Mouse (Mus musculus): Measurements from ENCODE around the gene Dlg1. TPM values are rescaled to one million over a fixed set of nuclear protein-coding genes. Genes with fewer than 3 reads are reported as not detected.

Dlg1 gene
- polyA plus RNA-seq, 1 experiment, result 7.9 TPM

DNA sequence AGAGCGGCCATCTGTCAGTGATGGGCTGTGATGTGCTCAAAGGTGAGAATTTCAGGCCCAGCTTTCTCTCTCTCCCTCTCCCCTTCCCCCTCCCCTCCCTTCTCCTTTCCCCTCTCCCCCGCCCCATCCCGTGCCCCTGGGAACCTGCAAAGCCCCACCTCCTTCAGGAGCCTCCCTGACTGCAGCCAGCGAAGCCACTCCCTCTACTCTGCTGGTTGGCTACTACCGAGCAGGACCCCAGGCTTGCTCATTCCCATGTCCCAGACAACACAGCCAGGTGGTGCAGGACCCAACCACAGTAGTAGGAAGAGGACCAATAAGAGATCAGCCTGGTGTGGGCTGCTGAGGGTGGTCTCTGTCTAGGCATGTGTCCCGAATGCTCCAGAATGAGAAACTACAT, 220.7 kb downstream of the Dlg1 start:
- Histone ChIP-seq H3K27ac (ENCODE audit: insufficient read depth, low read length) (no peak overlapping the region), H3K4me1 (ENCODE audit: control insufficient read depth, insufficient read depth, insufficient read length) (no peaks in the 10 kb centered on the region), H3K27me3 (ENCODE audit: control insufficient read depth, insufficient read depth, low read length) (no peaks in the 10 kb centered on the region), H3K4me3 (ENCODE audit: extremely low read depth, insufficient read depth, insufficient read length) (no peak overlapping the region), H3K36me3 (ENCODE audit: control insufficient read depth, insufficient read depth, low read length) (no peaks in the 10 kb centered on the region)
- no peak for DNase-seq (ENCODE audit: low read depth in 1 of 2, low spot score in 2 of 2)
- WGBS, result 52% methylated on average over 6 of the region's 6 CpGs
- no peak for TF ChIP-seq CTCF (IDR thresholded peaks at IDR 0.05; ENCODE audit: extremely low read depth, insufficient read depth, insufficient read length, insufficient replicate concordance)
- no peak for TF ChIP-seq POLR2A (IDR thresholded peaks at IDR 0.05; ENCODE audit: low read depth, low read length)

DNA sequence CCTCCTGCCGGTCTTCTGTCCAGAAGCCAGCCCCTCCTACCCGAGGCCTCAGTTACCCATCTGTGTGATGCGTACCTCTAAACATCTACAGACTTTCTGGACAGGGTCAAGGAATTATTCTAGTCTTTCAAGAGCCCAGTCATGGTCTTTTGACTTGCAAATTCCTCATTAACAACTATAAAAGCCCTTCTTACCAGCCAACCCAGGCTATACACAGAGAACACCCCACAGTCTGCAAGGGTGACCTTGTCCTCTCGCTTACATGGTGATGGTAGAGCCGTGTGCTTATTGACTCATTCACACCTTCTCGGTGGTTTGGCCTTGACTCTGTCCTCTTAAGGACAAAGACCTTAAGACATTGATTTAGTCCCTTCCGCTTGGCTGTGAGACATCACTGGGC, 227.7 kb downstream of the Dlg1 start:
- H3K4me1 ChIP-seq (ENCODE audit: control insufficient read depth, insufficient read depth, insufficient read length), result no peaks in the 10 kb centered on the region
- 89% methylated on average over 7 of the region's 7 CpGs for WGBS
- no peak overlapping the region for H3K4me3 ChIP-seq (ENCODE audit: extremely low read depth, insufficient read depth, insufficient read length)
- H3K36me3 ChIP-seq (ENCODE audit: control insufficient read depth, insufficient read depth, low read length), result no peaks in the 10 kb centered on the region
- TF ChIP-seq POLR2A (IDR thresholded peaks at IDR 0.05; ENCODE audit: low read depth, low read length), result no peak
- TF ChIP-seq CTCF (IDR thresholded peaks at IDR 0.05; ENCODE audit: extremely low read depth, insufficient read depth, insufficient read length, insufficient replicate concordance), result no peak
- no peak overlapping the region for H3K27ac ChIP-seq (ENCODE audit: insufficient read depth, low read length)
- DNase-seq (ENCODE audit: low read depth in 1 of 2, low spot score in 2 of 2), result no peak
- H3K27me3 ChIP-seq (ENCODE audit: control insufficient read depth, insufficient read depth, low read length), result no peaks in the 10 kb centered on the region

DNA sequence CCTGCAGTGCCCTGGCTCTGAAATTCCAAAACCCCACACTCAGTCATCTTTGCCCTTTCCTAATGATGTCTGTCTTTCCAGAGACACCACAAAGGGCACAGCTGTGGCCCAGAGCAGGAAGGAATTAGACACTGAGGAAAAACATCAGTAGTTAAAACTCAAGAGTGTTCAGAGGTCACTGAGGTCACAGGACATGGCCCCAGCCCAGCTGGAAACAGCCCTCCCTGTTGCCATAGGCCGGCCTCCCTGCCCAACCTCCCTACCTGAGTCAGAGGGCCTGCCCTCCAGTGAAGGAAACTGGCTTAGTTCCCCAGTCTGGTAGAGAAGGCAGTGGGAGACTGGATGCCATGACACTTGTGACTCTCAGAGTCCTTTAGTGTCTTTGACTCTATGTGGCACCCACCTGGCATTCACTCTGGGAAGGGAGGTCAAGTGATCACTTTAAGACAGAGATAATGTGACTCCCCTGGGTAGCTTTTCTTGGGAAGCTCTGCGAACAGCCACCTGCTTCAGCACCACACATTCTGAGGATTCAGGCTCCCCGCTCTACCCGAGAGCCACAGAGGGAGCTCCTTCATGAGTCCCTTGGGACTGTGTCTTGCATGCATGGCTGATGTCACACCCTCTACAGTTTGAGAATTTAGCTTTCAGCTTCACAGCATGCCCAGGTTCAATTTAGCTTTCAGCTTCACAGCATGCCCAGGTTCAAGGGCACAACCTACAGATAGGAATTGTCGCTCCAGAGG, 230.3 kb downstream of the Dlg1 start:
- no peak overlapping the region for H3K27ac ChIP-seq (ENCODE audit: insufficient read depth, low read length)
- TF ChIP-seq POLR2A (IDR thresholded peaks at IDR 0.05; ENCODE audit: low read depth, low read length), result no peak
- no peak for TF ChIP-seq CTCF (IDR thresholded peaks at IDR 0.05; ENCODE audit: extremely low read depth, insufficient read depth, insufficient read length, insufficient replicate concordance)
- 55% methylated on average over 5 of the region's 5 CpGs for whole genome bisulfite sequencing
- H3K27me3 ChIP-seq (ENCODE audit: control insufficient read depth, insufficient read depth, low read length), result no peaks in the 10 kb centered on the region
- no peak overlapping the region for H3K4me3 ChIP-seq (ENCODE audit: extremely low read depth, insufficient read depth, insufficient read length)
- peaks cover 2% of the 10 kb centered on the region; the same call in 1 of the 2 replicates for H3K4me1 ChIP-seq (ENCODE audit: control insufficient read depth, insufficient read depth, insufficient read length)
- DNase-seq (ENCODE audit: low read depth in 1 of 2, low spot score in 2 of 2), result no peak
- H3K36me3 ChIP-seq (ENCODE audit: control insufficient read depth, insufficient read depth, low read length), result no peaks in the 10 kb centered on the region

DNA sequence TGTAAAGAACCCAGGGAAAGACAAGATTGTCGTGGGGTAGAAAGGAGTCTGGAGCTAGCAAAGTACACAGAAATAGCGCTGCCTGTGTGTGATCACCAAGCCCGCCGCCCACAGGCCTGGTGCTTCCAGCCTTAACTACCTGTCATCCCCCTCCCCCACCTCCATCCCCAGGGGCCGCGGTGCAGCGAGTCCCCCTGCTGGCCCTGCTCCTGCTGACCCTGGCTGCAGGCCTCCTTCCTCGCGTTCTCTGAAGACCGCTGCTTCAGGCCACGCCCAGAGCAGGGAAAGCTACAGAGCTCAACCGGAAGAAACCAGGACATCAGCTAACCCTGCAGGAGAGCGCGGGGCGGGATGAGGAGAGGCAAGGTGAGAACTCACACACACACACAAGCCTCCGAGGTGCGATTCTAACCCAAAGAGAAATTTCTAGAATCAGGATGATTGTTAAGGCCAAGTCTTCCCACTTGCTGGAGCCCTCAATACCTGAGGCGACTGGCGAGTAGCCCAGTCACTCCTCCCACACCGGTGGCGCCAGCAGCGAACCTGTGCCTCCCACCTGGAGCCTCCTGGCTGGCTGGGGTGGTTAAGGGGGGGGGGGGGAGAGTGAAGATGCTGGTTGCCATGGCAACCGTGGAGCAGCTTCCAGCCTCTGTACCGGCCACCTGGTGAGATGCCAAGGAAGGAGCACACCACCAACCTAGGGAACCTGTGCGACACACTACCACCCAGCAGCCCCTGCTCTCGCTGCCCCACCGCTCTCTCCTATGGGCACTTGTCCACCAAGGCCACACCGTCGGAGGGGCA, 233.9 kb downstream of the Dlg1 start:
- WGBS, result 35% methylated on average over 29 of the region's 29 CpGs
- no peak for TF ChIP-seq CTCF (IDR thresholded peaks at IDR 0.05; ENCODE audit: extremely low read depth, insufficient read depth, insufficient read length, insufficient replicate concordance)
- TF ChIP-seq POLR2A (IDR thresholded peaks at IDR 0.05; ENCODE audit: low read depth, low read length), result no peak

DNA sequence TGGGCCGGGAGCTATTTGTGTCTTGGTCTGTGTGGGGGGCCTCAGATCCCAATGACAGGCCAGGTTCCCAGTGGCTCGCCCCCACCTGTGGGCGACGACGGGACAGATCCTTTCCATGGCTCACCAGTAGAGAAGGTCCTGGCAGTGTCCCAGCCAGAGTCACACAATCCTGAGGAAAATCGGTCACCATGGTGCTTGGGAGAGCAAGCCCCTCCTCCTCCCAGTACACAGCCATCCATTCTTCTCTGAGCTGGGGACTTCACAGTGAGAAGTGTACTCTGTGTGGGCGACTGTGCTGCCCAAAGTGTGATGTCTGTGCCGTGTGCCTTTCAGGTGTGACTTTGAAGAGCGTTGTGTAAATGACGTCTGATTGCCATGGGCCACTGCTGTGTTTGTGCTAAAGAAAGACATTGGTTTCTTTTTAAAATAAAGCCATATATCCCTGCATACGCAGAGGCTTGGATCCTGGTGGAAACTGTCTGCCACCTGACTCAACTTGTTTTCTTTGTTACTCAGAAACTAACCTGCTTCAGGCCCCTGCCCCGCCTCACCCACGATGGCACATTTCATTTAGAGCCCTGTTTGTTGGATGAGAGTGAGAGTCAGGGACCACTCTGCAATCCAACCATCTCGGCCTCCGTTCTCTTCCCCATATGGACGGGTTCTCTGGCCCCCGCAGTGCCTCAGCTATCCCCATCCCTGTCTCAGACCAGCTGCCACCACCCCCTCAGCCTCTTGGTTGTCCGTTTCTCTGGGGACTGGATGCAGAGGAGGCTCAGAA, 235.5 kb downstream of the Dlg1 start:
- H3K27ac ChIP-seq (ENCODE audit: insufficient read depth, low read length), result no peak overlapping the region
- no peak overlapping the region for H3K4me3 ChIP-seq (ENCODE audit: extremely low read depth, insufficient read depth, insufficient read length)
- TF ChIP-seq CTCF (IDR thresholded peaks at IDR 0.05; ENCODE audit: extremely low read depth, insufficient read depth, insufficient read length, insufficient replicate concordance) (no peak), POLR2A (IDR thresholded peaks at IDR 0.05; ENCODE audit: low read depth, low read length) (no peak)
- DNase-seq (ENCODE audit: low read depth in 1 of 2, low spot score in 2 of 2), result no peak
- no peaks in the 10 kb centered on the region for H3K36me3 ChIP-seq (ENCODE audit: control insufficient read depth, insufficient read depth, low read length)
- 93% methylated on average over 18 of the region's 18 CpGs for WGBS
- H3K4me1 ChIP-seq (ENCODE audit: control insufficient read depth, insufficient read depth, insufficient read length), result peaks cover 2% of the 10 kb centered on the region; the same call in 1 of the 2 replicates
- no peaks in the 10 kb centered on the region for H3K27me3 ChIP-seq (ENCODE audit: control insufficient read depth, insufficient read depth, low read length)

More for the DNA sequence above, 233.9 kb downstream of the Dlg1 start:
- H3K4me3 ChIP-seq (ENCODE audit: extremely low read depth, insufficient read depth, insufficient read length), result no peak overlapping the region
- no peak overlapping the region for H3K27ac ChIP-seq (ENCODE audit: insufficient read depth, low read length)
- H3K27me3 ChIP-seq (ENCODE audit: control insufficient read depth, insufficient read depth, low read length), result no peaks in the 10 kb centered on the region
- no peak for DNase-seq (ENCODE audit: low read depth in 1 of 2, low spot score in 2 of 2)
- no peaks in the 10 kb centered on the region for H3K36me3 ChIP-seq (ENCODE audit: control insufficient read depth, insufficient read depth, low read length)
- H3K4me1 ChIP-seq (ENCODE audit: control insufficient read depth, insufficient read depth, insufficient read length), result peaks cover 2% of the 10 kb centered on the region; the same call in 1 of the 2 replicates

DNA sequence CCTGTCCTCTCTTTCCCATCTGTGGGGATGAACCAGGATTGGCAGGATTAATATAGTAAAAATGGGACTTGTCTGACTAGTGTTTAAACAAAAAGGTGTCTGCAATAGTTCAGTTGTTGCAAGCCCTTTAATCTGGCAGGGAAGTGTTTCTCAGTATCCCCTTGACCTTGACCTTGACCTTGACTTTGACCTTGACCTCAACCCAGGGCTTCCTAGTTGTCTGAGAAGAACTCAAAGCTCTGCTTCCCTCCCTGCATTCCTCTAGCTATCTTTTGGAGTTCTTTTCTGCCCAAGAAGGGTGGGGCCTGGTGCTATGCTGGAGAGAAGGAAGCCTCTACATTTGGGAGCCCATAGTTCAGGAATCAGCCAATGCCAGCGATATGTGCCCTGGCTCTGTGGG, 238.6 kb downstream of the Dlg1 start:
- Histone ChIP-seq H3K4me3 (ENCODE audit: extremely low read depth, insufficient read depth, insufficient read length) (no peak overlapping the region), H3K27me3 (ENCODE audit: control insufficient read depth, insufficient read depth, low read length) (0 out of 2 replicates have a peak, but pooled peaks cover 2% of the 10 kb centered on the region), H3K36me3 (ENCODE audit: control insufficient read depth, insufficient read depth, low read length) (no peaks in the 10 kb centered on the region), H3K27ac (ENCODE audit: insufficient read depth, low read length) (no peak overlapping the region), H3K4me1 (ENCODE audit: control insufficient read depth, insufficient read depth, insufficient read length) (peaks cover 2% of the 10 kb centered on the region; the same call in 1 of the 2 replicates)
- 93% methylated on average over 1 of the region's 1 CpGs for WGBS
- no peak for TF ChIP-seq CTCF (IDR thresholded peaks at IDR 0.05; ENCODE audit: extremely low read depth, insufficient read depth, insufficient read length, insufficient replicate concordance)
- TF ChIP-seq POLR2A (IDR thresholded peaks at IDR 0.05; ENCODE audit: low read depth, low read length), result no peak
- no peak for DNase-seq (ENCODE audit: low read depth in 1 of 2, low spot score in 2 of 2)
